ENCODE assay signal across 8 mouse cellular contexts in genomic region chr5:64703091-64703872, GRCm38 (mm10).
DNase-seq lines count a peak whose midpoint lies in the region; ATAC-seq and TF ChIP-seq lines count a peak whose summit lies in the region.

No protein-coding gene starts in this region.

- H3K4me2 ChIP-seq in kidney, embryonic 14.5 days (replicated peaks; ENCODE audit: low read depth, low read length), result no peak overlapping the region
- H3K4me2 ChIP-seq in heart, embryonic 16.5 days (ENCODE audit: low read depth, low read length), result no peak overlapping the region
- H3K4me2 ChIP-seq in lung, embryonic 14.5 days, result peak overlapping the region; percentile 41; the same call in 1 of the 2 replicates

- H3K36me3 ChIP-seq in kidney, embryonic 14.5 days (ENCODE audit: control insufficient read depth, insufficient read depth, low read length), result no peaks in the 10 kb centered on the region
- no peaks in the 10 kb centered on the region for H3K36me3 ChIP-seq in heart, embryonic 16.5 days (ENCODE audit: control insufficient read depth, insufficient read depth)
- no peaks in the 10 kb centered on the region for H3K36me3 ChIP-seq in lung, embryonic 14.5 days (ENCODE audit: insufficient read depth)

- no peaks in the 10 kb centered on the region for H3K9me3 ChIP-seq in kidney, embryonic 14.5 days (ENCODE audit: control insufficient read depth, low read length)
- no peaks in the 10 kb centered on the region for H3K9me3 ChIP-seq in heart, embryonic 16.5 days (replicated peaks; ENCODE audit: control insufficient read depth, low read length)
- no peaks in the 10 kb centered on the region for H3K9me3 ChIP-seq in lung, embryonic 14.5 days (ENCODE audit: low read depth, low read length)

- no peak overlapping the region for H3K4me3 ChIP-seq in kidney, embryonic 14.5 days (ENCODE audit: low read length)
- H3K4me3 ChIP-seq in heart, embryonic 16.5 days (ENCODE audit: low read length), result no peak overlapping the region
- no peak overlapping the region for H3K4me3 ChIP-seq in lung, embryonic 14.5 days (ENCODE audit: low read depth, low read length)

- DNase-seq in kidney, adult 11 months, result peak; percentile 65
- DNase-seq in kidney, postnatal 25 days, result peak; percentile 53 to 71
- peak; percentile 89 for DNase-seq in lung, embryonic 14.5 days
- peak; percentile 93 for DNase-seq in retina, postnatal 1 day
- DNase-seq in MN1 (ENCODE audit: low spot score), result no peak

- TF ChIP-seq CTCF in lung, embryonic 14.5 days (IDR thresholded peaks at IDR 0.05; ENCODE audit: low read depth), result no peak

- H3K4me1 ChIP-seq in kidney, embryonic 14.5 days (ENCODE audit: control insufficient read depth, insufficient read depth, low read length), result peaks cover 16% of the 10 kb centered on the region; the same call in 1 of the 2 replicates
- H3K4me1 ChIP-seq in heart, embryonic 16.5 days (ENCODE audit: control insufficient read depth, insufficient read depth, low read length), result peaks cover 23% of the 10 kb centered on the region
- H3K4me1 ChIP-seq in lung, embryonic 14.5 days (ENCODE audit: insufficient read depth), result peaks cover 40% of the 10 kb centered on the region

- no peak for ATAC-seq in kidney, embryonic 14.5 days (ENCODE audit: low FRiP score, low TSS enrichment)
- ATAC-seq in erythroblast, adult 5-6 weeks (replicated peaks; ENCODE audit: low FRiP score, poor library complexity, severe bottlenecking), result 0 out of 2 replicates have a peak, but pooled peaks have one; percentile 37
- ATAC-seq in heart, embryonic 16.5 days (replicated peaks; ENCODE audit: extremely low read depth, insufficient read depth, low FRiP score), result peak; percentile 15; the same call in 1 of the 2 replicates
- peak; percentile 52 for ATAC-seq in lung, embryonic 14.5 days (ENCODE audit: insufficient read depth)

- no peak overlapping the region for H3K9ac ChIP-seq in kidney, embryonic 14.5 days (ENCODE audit: low read depth, low read length)
- H3K9ac ChIP-seq in heart, embryonic 16.5 days (ENCODE audit: low read length), result no peak overlapping the region
- H3K9ac ChIP-seq in lung, embryonic 14.5 days, result no peak overlapping the region

- 61% methylated on average over 9 of the region's 9 CpGs for WGBS in kidney, embryonic 14.5 days
- WGBS in heart, embryonic 16.5 days, result 51% methylated on average over 9 of the region's 9 CpGs
- 25% methylated on average over 9 of the region's 9 CpGs for WGBS in lung, embryonic 14.5 days

- H3K27me3 ChIP-seq in kidney, embryonic 14.5 days (ENCODE audit: control insufficient read depth, insufficient read depth, low read length), result no peaks in the 10 kb centered on the region
- no peaks in the 10 kb centered on the region for H3K27me3 ChIP-seq in heart, embryonic 16.5 days (ENCODE audit: control insufficient read depth, insufficient read depth, low read length)
- H3K27me3 ChIP-seq in lung, embryonic 14.5 days (ENCODE audit: insufficient read depth, low read length), result no peaks in the 10 kb centered on the region

- no peak overlapping the region; the same call in 1 of the 2 replicates for H3K27ac ChIP-seq in kidney, embryonic 14.5 days (ENCODE audit: low read depth, low read length)
- H3K27ac ChIP-seq in heart, embryonic 16.5 days (ENCODE audit: low read length), result peak overlapping the region; percentile 61
- peak overlapping the region; percentile 84 for H3K27ac ChIP-seq in lung, embryonic 14.5 days (ENCODE audit: low read depth)
